In the genomic region with DNA sequence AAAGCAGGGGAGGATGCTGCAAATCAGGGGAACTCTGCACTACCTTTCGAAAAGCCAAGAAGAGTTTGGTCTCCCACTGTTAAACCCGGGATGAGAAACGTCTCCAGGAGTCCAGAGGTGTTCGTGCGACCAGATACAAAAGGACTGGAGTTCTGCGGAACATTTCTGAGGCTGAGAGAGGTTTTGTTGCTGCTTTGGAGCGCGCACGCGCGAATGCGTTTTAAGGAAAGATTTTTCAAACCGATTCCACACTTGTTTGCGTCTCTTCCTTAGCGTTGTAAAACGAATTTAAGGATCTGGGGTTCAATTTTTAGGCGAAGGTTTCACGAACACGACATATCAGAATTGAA, we compare ENCODE assay signal across 8 mouse cellular contexts.
DNase-seq lines count a peak whose midpoint lies in the region; ATAC-seq and TF ChIP-seq lines count a peak whose summit lies in the region.

No protein-coding gene starts in this region.

- peaks cover 3% of the 10 kb centered on the region; the same call in 1 of the 2 replicates for H3K27me3 ChIP-seq in thymus, adult 2 months (ENCODE audit: control insufficient read depth, insufficient read depth, low read length)
- peaks cover 35% of the 10 kb centered on the region for H3K27me3 ChIP-seq in neural tube, embryonic 13.5 days

- ATAC-seq in CD4-positive, CD25-positive, alpha-beta regulatory T cell, adult 4 months: no peak
- no peak for ATAC-seq in neural tube, embryonic 13.5 days (ENCODE audit: low read depth)
- no peak for ATAC-seq in activated CD4-positive, CD25-positive, alpha-beta regulatory T cell, adult 4 months

- no peaks in the 10 kb centered on the region for H3K36me3 ChIP-seq in thymus, adult 2 months (ENCODE audit: control insufficient read depth, insufficient read depth, low read length)
- no peaks in the 10 kb centered on the region for H3K36me3 ChIP-seq in neural tube, embryonic 13.5 days

- H3K9me3 ChIP-seq in neural tube, embryonic 13.5 days: no peaks in the 10 kb centered on the region

- H3K4me2 ChIP-seq in neural tube, embryonic 13.5 days: peak overlapping the region; percentile 73

- H3K4me3 ChIP-seq in thymus, adult 2 months (ENCODE audit: control insufficient read depth, insufficient read depth, low read length): peak overlapping the region; percentile 37
- peak overlapping the region; percentile 45 for H3K4me3 ChIP-seq in neural tube, embryonic 13.5 days

- TF ChIP-seq POLR2A in thymus, adult 2 months (IDR thresholded peaks at IDR 0.05; ENCODE audit: control insufficient read depth, extremely low read depth, insufficient read depth, low read length, poor library complexity): no peak

- H3K9ac ChIP-seq in neural tube, embryonic 13.5 days: peak overlapping the region; percentile 61

- H3K4me1 ChIP-seq in thymus, adult 2 months (replicated peaks; ENCODE audit: control insufficient read depth, insufficient read depth, low read length): peaks cover 20% of the 10 kb centered on the region
- H3K4me1 ChIP-seq in neural tube, embryonic 13.5 days (replicated peaks): peaks cover 25% of the 10 kb centered on the region

- H3K27ac ChIP-seq in thymus, adult 2 months (ENCODE audit: control insufficient read depth, insufficient read depth, low read length): no peak overlapping the region
- peak overlapping the region; percentile 49 for H3K27ac ChIP-seq in neural tube, embryonic 13.5 days (replicated peaks)

- WGBS in thymus, adult 2 months: 9% methylated on average over 19 of the region's 19 CpGs
- 1% methylated on average over 19 of the region's 19 CpGs for WGBS in neural tube, embryonic 13.5 days

- DNase-seq in CD4-positive, CD25-positive, alpha-beta regulatory T cell, adult 2 months (ENCODE audit: low read depth, low spot score): peak; percentile 21
- no peak for DNase-seq in thymus, adult 2 months
- DNase-seq in thymus, adult 18-20 months: no peak
- DNase-seq in kidney, postnatal 4 days: peak; percentile 55 to 69
- DNase-seq in thymus, postnatal 0 days (ENCODE audit: low spot score): no peak

- no peak for TF ChIP-seq CTCF in thymus, adult 2 months (IDR thresholded peaks at IDR 0.05; ENCODE audit: borderline replicate concordance, control insufficient read depth, extremely low read depth, insufficient read depth, low read length, poor library complexity)

Comparison
In these comparisons a context has a peak if more than half of its experiments do, and no peak if none do; other contexts are left out.
1. DNase-seq: peak in CD4-positive, CD25-positive, alpha-beta regulatory T cell, adult 2 months (single experiment) and kidney, postnatal 4 days (2 of 2); none in thymus, adult 2 months (single experiment), thymus, adult 18-20 months (0 of 2) and thymus, postnatal 0 days (single experiment).